Mouse (Mus musculus) heart, embryonic 14.5 days (tissue): ENCODE results near the gene Zcchc2. TPM values are rescaled to one million over a fixed set of nuclear protein-coding genes. Genes with fewer than 3 reads are reported as not detected.

Experiments
- ATAC-seq: fragments of 200-750 bp; cut with Nextera tagmentation; 2 replicates; pipeline ENCODE4 v1.8.0; 2017; ENCODE audit warnings: low read depth, moderate TSS enrichment; ENCODE audit not compliant: insufficient number of reproducible peaks, insufficient read depth, low FRiP score
- H3K27ac ChIP-seq, 2 experiments: fragments of 200-500 bp in 1 of 2; fragments of 300-500 bp in 1 of 2; sonication (generic) in 1 of 2; replicated peaks in 1 of 2; 2 replicates each; pipeline ENCODE4 v1.5.1; 2012 to 2014; ENCODE audit warnings: low read depth in 2 of 2, low read length in 2 of 2, control low read depth in 1 of 2, mild to moderate bottlenecking in 1 of 2, mixed read lengths in 1 of 2; ENCODE audit not compliant: control insufficient read depth in 1 of 2, insufficient read depth in 1 of 2
- H3K27me3 ChIP-seq: fragments of 300-500 bp; sonication (generic); 2 replicates; pipeline ENCODE4 v1.6.1; 2014; ENCODE audit warnings: mild to moderate bottlenecking, low read length, control low read depth; ENCODE audit not compliant: control insufficient read depth, insufficient read depth
- H3K36me3 ChIP-seq: fragments of 300-500 bp; sonication (generic); 2 replicates; pipeline ENCODE4 v1.6.1; 2014; ENCODE audit warnings: mild to moderate bottlenecking, control low read depth, low read length, mixed read lengths; ENCODE audit not compliant: control insufficient read depth, insufficient read depth
- H3K4me1 ChIP-seq, 2 experiments: fragments of 200-500 bp in 1 of 2; fragments of 300-500 bp in 1 of 2; sonication (generic) in 1 of 2; 2 replicates each; pipeline ENCODE4 v1.6.1; 2012 to 2014; ENCODE audit warnings: low read length in 2 of 2, control low read depth in 1 of 2, mixed read lengths in 1 of 2; ENCODE audit not compliant: control insufficient read depth in 2 of 2, insufficient read depth in 2 of 2
- H3K4me2 ChIP-seq: fragments of 300-500 bp; sonication (generic); 2 replicates; pipeline ENCODE4 v1.6.1; 2014; ENCODE audit warnings: mild to moderate bottlenecking, low read length
- H3K4me3 ChIP-seq, 2 experiments: fragments of 200-500 bp in 1 of 2; fragments of 300-500 bp in 1 of 2; sonication (generic) in 1 of 2; 2 replicates each; pipeline ENCODE4 v1.5.1; 2012 to 2014; ENCODE audit warnings: low read length in 2 of 2, mild to moderate bottlenecking in 2 of 2, control low read depth in 1 of 2, low read depth in 1 of 2, moderate library complexity in 1 of 2; ENCODE audit not compliant: control insufficient read depth in 1 of 2, insufficient read depth in 1 of 2
- H3K9ac ChIP-seq: fragments of 300-500 bp; sonication (generic); 2 replicates; pipeline ENCODE4 v1.6.1; 2014; ENCODE audit warnings: mild to moderate bottlenecking, low read length
- H3K9me3 ChIP-seq: fragments of 300-500 bp; sonication (generic); 2 replicates; pipeline ENCODE4 v1.6.1; 2016; ENCODE audit warnings: low read length, control low read depth; ENCODE audit not compliant: control insufficient read depth
- WGBS: fragments of 180-500 bp; shearing (Covaris S2); extraction: QIAGEN DNeasy Blood & Tissue Kit; methylation state at CpG from one replicate; pipeline ENCODE4 v1.1.7; 2014; 5-methylcytosine and 5-hydroxymethylcytosine counted together
- polyA plus RNA-seq: library from polyadenylated mRNA; unstranded; fragments of >200 nt; fragmentation: Nextera tagmentation; extraction: Ambion mirVana; gene quantifications from 2 replicates; pipeline ENCODE4 v1.2.1, GENCODE M21; 2014

The Zcchc2 gene
- polyA plus RNA-seq, 1 experiment from 2014 or later, result 2.3 TPM

- no peaks in the 10 kb centered on the region for H3K36me3 ChIP-seq
- 78% methylated on average over 4 of the region's 4 CpGs for WGBS
- H3K27me3 ChIP-seq, result no peaks in the 10 kb centered on the region
- H3K9ac ChIP-seq, result no peak overlapping the region
- H3K4me3 ChIP-seq, result no peak overlapping the region
- H3K27ac ChIP-seq, result no peak overlapping the region
- peaks cover 2% of the 10 kb centered on the region; the same call in 1 of the 2 replicates for H3K9me3 ChIP-seq
- peaks cover 7 to 8% of the 10 kb centered on the region in 2 experiments; a peak in 2 of 4 replicates for H3K4me1 ChIP-seq
- ATAC-seq, result no peak
- no peak overlapping the region for H3K4me2 ChIP-seq
Measured at GRCm38 (mm10) chr1:105961472-105961871, 28.7 kb upstream of the Zcchc2 start.

GRCm38 (mm10) chr1:105962084-105962818 lies 28.0 kb upstream of the Zcchc2 start:
- Histone ChIP-seq H3K9me3 (peaks cover 2% of the 10 kb centered on the region; the same call in 1 of the 2 replicates), H3K27ac (no peak overlapping the region), H3K4me3 (no peak overlapping the region), H3K27me3 (no peaks in the 10 kb centered on the region), H3K36me3 (no peaks in the 10 kb centered on the region), H3K4me1 (peaks cover 7 to 8% of the 10 kb centered on the region in 2 experiments; a peak in 2 of 4 replicates), H3K4me2 (no peak overlapping the region), H3K9ac (no peak overlapping the region)
- no peak; the same call in 1 of the 2 replicates for ATAC-seq
- 61% methylated on average over 7 of the region's 7 CpGs for WGBS

- H3K4me3 ChIP-seq, result no peak overlapping the region
- peaks cover 2% of the 10 kb centered on the region; the same call in 1 of the 2 replicates for H3K9me3 ChIP-seq
- no peaks in the 10 kb centered on the region for H3K36me3 ChIP-seq
- WGBS, result 91% methylated on average over 9 of the region's 9 CpGs
- H3K27me3 ChIP-seq, result no peaks in the 10 kb centered on the region
- H3K4me2 ChIP-seq, result no peak overlapping the region
- H3K4me1 ChIP-seq, result peaks cover 7 to 8% of the 10 kb centered on the region in 2 experiments; a peak in 2 of 4 replicates
- no peak overlapping the region for H3K27ac ChIP-seq
- H3K9ac ChIP-seq, result no peak overlapping the region
- no peak for ATAC-seq
Measured at GRCm38 (mm10) chr1:105962852-105963251, 27.4 kb upstream of the Zcchc2 start.

- WGBS, result 71% methylated on average over 4 of the region's 4 CpGs
- no peak overlapping the region for H3K9ac ChIP-seq
- peaks cover 7 to 8% of the 10 kb centered on the region in 2 experiments; a peak in 2 of 4 replicates for H3K4me1 ChIP-seq
- no peak overlapping the region for H3K27ac ChIP-seq
- ATAC-seq, result no peak
- no peaks in the 10 kb centered on the region for H3K36me3 ChIP-seq
- no peak overlapping the region for H3K4me3 ChIP-seq
- H3K27me3 ChIP-seq, result no peaks in the 10 kb centered on the region
- H3K9me3 ChIP-seq, result peaks cover 2% of the 10 kb centered on the region; the same call in 1 of the 2 replicates
- no peak overlapping the region for H3K4me2 ChIP-seq
Measured at GRCm38 (mm10) chr1:105964514-105964913, 25.7 kb upstream of the Zcchc2 start.

- Histone ChIP-seq H3K27me3 (no peaks in the 10 kb centered on the region), H3K9ac (no peak overlapping the region), H3K27ac (no peak overlapping the region), H3K9me3 (peaks cover 2% of the 10 kb centered on the region; the same call in 1 of the 2 replicates), H3K4me3 (no peak overlapping the region), H3K4me2 (no peak overlapping the region), H3K4me1 (peaks cover 7 to 8% of the 10 kb centered on the region in 2 experiments; a peak in 2 of 4 replicates), H3K36me3 (no peaks in the 10 kb centered on the region)
- 73% methylated on average over 5 of the region's 5 CpGs for WGBS
- ATAC-seq, result no peak
Measured at GRCm38 (mm10) chr1:105965189-105965588, 25.0 kb upstream of the Zcchc2 start.

- H3K9ac ChIP-seq, result peak overlapping the region; percentile 63
- no peaks in the 10 kb centered on the region for H3K9me3 ChIP-seq
- peak overlapping the region; percentile 36 to 38 for H3K4me3 ChIP-seq
- 11% methylated on average over 10 of the region's 10 CpGs for WGBS
- peak overlapping the region; percentile 68 to 88 for H3K27ac ChIP-seq
- peak overlapping the region; percentile 68 for H3K4me2 ChIP-seq
- no peaks in the 10 kb centered on the region for H3K36me3 ChIP-seq
- peak; percentile 63; the same call in 1 of the 2 replicates for ATAC-seq
- H3K4me1 ChIP-seq, result peaks cover 16 to 30% of the 10 kb centered on the region in 2 experiments
- no peaks in the 10 kb centered on the region for H3K27me3 ChIP-seq
Measured at GRCm38 (mm10) chr1:105971490-105972170, 18.6 kb upstream of the Zcchc2 start.

GRCm38 (mm10) chr1:105974023-105974422 lies 16.2 kb upstream of the Zcchc2 start:
- no peak for ATAC-seq
- peaks cover 16 to 30% of the 10 kb centered on the region in 2 experiments for H3K4me1 ChIP-seq
- H3K36me3 ChIP-seq, result no peaks in the 10 kb centered on the region
- H3K4me3 ChIP-seq, result no peak overlapping the region
- WGBS, result 29% methylated on average over 2 of the region's 2 CpGs
- peak overlapping the region; percentile 5; the same call in 1 of the 2 replicates for H3K4me2 ChIP-seq
- H3K9ac ChIP-seq, result no peak overlapping the region
- no peaks in the 10 kb centered on the region for H3K27me3 ChIP-seq
- H3K27ac ChIP-seq, result peak overlapping the region; percentile 66 to 74
- no peaks in the 10 kb centered on the region for H3K9me3 ChIP-seq
